Mouse (Mus musculus) E14TG2a.4 (cell line): ENCODE data around the gene Psmd11.

Experiments used
- CTCF ChIP-seq: conservative IDR thresholded peaks from 2 replicates; pipeline ENCODE4 v1.5.1; 2014; ENCODE audit warnings: low read length
- POU5F1 ChIP-seq: IDR thresholded peaks from 2 replicates; pipeline ENCODE4 v1.6.1; 2014; ENCODE audit warnings: low read length, borderline replicate concordance

- no peak for TF ChIP-seq CTCF
- TF ChIP-seq POU5F1, result no peak
Observed at GRCm38 (mm10) chr11:80503281-80503680, 74.9 kb downstream of the Psmd11 start.
